Mouse (Mus musculus) thymus, adult 2 months (tissue): ENCODE results near the gene Otof. TPM values are rescaled to one million over a fixed set of nuclear protein-coding genes. Genes with fewer than 3 reads are reported as not detected.

ENCODE experiments used
- DNase-seq: peaks from one replicate; pipeline ENCODE4 v3.0.0; 2021
- H3K27ac ChIP-seq: fragments of 200-500 bp; 2 replicates; pipeline ENCODE4 v1.5.1; 2012; ENCODE audit warnings: low read length, control low read depth; ENCODE audit not compliant: control insufficient read depth, insufficient read depth
- H3K27me3 ChIP-seq: fragments of 200-500 bp; 2 replicates; pipeline ENCODE4 v1.6.1; 2012; ENCODE audit warnings: mild to moderate bottlenecking, low read length, moderate library complexity, mixed read lengths; ENCODE audit not compliant: control insufficient read depth, insufficient read depth
- H3K36me3 ChIP-seq: fragments of 200-500 bp; 2 replicates; pipeline ENCODE4 v1.6.1; 2012; ENCODE audit warnings: mild to moderate bottlenecking, low read length, moderate library complexity; ENCODE audit not compliant: control insufficient read depth, insufficient read depth
- H3K4me1 ChIP-seq: fragments of 200-500 bp; replicated peaks from 2 replicates; pipeline ENCODE4 v1.6.1; 2012; ENCODE audit warnings: low read length; ENCODE audit not compliant: control insufficient read depth, insufficient read depth
- H3K4me3 ChIP-seq: fragments of 200-500 bp; 2 replicates; pipeline ENCODE4 v1.5.1; 2012; ENCODE audit warnings: mild to moderate bottlenecking, low read length, control low read depth, moderate library complexity; ENCODE audit not compliant: control insufficient read depth, insufficient read depth
- CTCF ChIP-seq: fragments of 200-500 bp; IDR thresholded peaks from 2 replicates; pipeline ENCODE4 v1.5.1; 2012; ENCODE audit warnings: mild to moderate bottlenecking, control low read depth, low read length, moderate library complexity, borderline replicate concordance; ENCODE audit not compliant: control insufficient read depth, poor library complexity, insufficient read depth; ENCODE audit errors: extremely low read depth
- POLR2A ChIP-seq: fragments of 200-500 bp; IDR thresholded peaks from 2 replicates; pipeline ENCODE4 v1.6.1; 2012; ENCODE audit warnings: mild to moderate bottlenecking, low read length, control low read depth, moderate library complexity; ENCODE audit not compliant: control insufficient read depth, poor library complexity, insufficient read depth; ENCODE audit errors: extremely low read depth
- WGBS: fragments of 180-500 bp; shearing (Covaris S2); methylation state at CpG from one replicate; pipeline ENCODE4 v1.1.7; 2018; 5-methylcytosine and 5-hydroxymethylcytosine counted together
- polyA plus RNA-seq: library from polyadenylated mRNA; depleted of rRNA; stranded (reverse); fragments of >200 nt; gene quantifications from 2 replicates; pipeline ENCODE4 v1.2.3, GENCODE M21; 2012

Otof gene
- polyA plus RNA-seq, 1 experiment, result 0.94 TPM

DNA sequence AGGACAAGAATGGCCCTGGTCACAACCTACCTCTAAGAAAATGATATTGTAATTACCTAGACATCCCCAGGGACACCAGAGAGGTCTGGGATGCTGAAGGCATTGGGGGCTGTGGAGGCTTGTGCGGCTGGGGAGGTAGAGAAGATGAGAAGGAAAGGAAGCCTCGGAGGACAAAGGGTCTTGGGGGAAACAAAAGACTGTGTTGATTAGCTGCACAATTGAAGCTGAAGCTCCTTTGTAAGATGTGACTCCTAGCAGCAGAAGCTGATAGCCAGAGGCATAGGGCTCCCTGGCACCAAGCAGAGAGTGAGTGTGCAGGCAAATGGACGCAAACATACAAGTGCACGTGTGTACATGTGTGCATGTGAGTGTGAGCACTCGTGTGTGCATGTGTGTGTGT is 45.1 kb downstream of the Otof start:
- H3K4me3 ChIP-seq, result no peak overlapping the region
- WGBS, result 89% methylated on average over 5 of the region's 5 CpGs
- no peak overlapping the region for H3K27ac ChIP-seq
- H3K4me1 ChIP-seq, result no peaks in the 10 kb centered on the region
- DNase-seq, result no peak
- H3K27me3 ChIP-seq, result no peaks in the 10 kb centered on the region
- no peaks in the 10 kb centered on the region for H3K36me3 ChIP-seq
- TF ChIP-seq CTCF (no peak), POLR2A (no peak)

DNA sequence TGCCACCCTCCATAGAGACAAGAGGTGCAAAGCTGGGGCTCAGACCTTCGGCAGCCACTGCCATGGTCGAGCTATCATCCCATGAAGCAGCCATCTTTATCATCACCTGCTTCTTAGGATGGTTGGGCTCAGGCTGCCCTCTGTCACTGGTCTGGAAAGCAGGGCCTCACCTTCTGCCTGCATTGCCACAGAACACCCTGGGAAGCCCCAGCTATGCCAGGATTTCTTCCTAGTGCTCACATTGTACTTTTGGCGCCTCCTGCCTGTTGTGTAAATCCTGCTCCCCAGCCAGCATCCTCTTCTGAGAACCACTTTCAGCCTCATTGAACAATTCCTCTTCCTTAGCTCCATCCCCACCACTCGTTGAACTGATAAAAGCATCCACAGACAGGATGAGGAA is 45.9 kb downstream of the Otof start:
- WGBS, result 83% methylated on average over 4 of the region's 4 CpGs
- no peaks in the 10 kb centered on the region for H3K4me1 ChIP-seq
- H3K4me3 ChIP-seq, result no peak overlapping the region

GRCm38 (mm10) chr5:30415381-30415780 is 46.4 kb downstream of the Otof start:
- H3K27me3 ChIP-seq, result no peaks in the 10 kb centered on the region
- WGBS, result 49% methylated on average over 2 of the region's 2 CpGs
- TF ChIP-seq CTCF, result no peak
- TF ChIP-seq POLR2A, result no peak
- no peaks in the 10 kb centered on the region for H3K36me3 ChIP-seq
- H3K27ac ChIP-seq, result no peak overlapping the region
- no peaks in the 10 kb centered on the region for H3K4me1 ChIP-seq
- DNase-seq, result no peak
- H3K4me3 ChIP-seq, result no peak overlapping the region

More for the DNA sequence above, 45.9 kb downstream of the Otof start:
- TF ChIP-seq CTCF, result no peak
- TF ChIP-seq POLR2A, result no peak
- Histone ChIP-seq H3K36me3 (no peaks in the 10 kb centered on the region), H3K27me3 (no peaks in the 10 kb centered on the region), H3K27ac (no peak overlapping the region)
- DNase-seq, result no peak

DNA sequence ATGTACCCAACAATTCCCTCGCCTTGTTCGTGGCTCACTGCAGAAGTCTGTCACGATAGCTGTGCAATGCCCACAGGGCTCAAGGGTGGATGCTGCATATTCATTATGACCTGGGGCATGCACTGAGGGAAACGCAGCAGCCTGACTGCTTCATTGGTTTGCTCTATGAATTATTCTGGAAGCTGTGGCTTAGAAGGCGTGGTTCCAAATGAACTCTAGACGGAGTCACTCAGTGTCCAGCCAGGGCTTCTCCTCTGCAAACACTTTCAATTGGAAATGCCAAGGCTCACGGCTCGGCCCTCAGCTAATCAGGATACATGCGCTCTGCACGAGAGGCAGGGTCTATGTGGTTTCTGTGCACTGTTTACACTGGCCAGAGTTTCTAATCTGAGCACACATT is 50.2 kb downstream of the Otof start:
- 94% methylated on average over 10 of the region's 10 CpGs for WGBS
- no peaks in the 10 kb centered on the region for H3K27me3 ChIP-seq

DNA sequence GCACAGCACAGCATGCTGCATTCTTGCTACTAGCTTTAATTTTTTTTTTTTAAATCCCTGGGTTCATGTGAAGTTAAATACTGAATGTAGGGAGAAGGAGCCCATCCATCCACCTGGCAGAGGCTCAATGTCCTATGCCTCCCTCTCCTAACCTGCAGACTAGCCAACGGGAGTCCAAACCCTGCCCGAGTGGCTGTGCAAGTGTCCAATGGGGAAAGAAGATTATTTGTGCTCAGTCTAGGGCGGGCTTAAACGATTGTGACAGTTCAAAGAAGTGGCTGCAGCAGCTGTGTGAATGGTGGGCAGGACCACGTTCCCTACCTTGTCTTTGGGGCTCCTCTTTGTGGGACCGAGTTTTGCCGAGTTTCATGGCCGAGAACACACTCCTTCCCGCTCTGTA is 54.9 kb downstream of the Otof start:
- Histone ChIP-seq H3K4me1 (no peaks in the 10 kb centered on the region), H3K4me3 (no peak overlapping the region), H3K27me3 (no peaks in the 10 kb centered on the region), H3K27ac (no peak overlapping the region), H3K36me3 (no peaks in the 10 kb centered on the region)
- no peak for DNase-seq
- no peak for TF ChIP-seq POLR2A
- no peak for TF ChIP-seq CTCF
- 52% methylated on average over 9 of the region's 9 CpGs for WGBS

More for the DNA sequence above, 50.2 kb downstream of the Otof start:
- no peak overlapping the region for H3K27ac ChIP-seq
- no peak for DNase-seq
- no peak for TF ChIP-seq POLR2A
- TF ChIP-seq CTCF, result no peak
- no peak overlapping the region for H3K4me3 ChIP-seq
- no peaks in the 10 kb centered on the region for H3K36me3 ChIP-seq
- H3K4me1 ChIP-seq, result no peaks in the 10 kb centered on the region

DNA sequence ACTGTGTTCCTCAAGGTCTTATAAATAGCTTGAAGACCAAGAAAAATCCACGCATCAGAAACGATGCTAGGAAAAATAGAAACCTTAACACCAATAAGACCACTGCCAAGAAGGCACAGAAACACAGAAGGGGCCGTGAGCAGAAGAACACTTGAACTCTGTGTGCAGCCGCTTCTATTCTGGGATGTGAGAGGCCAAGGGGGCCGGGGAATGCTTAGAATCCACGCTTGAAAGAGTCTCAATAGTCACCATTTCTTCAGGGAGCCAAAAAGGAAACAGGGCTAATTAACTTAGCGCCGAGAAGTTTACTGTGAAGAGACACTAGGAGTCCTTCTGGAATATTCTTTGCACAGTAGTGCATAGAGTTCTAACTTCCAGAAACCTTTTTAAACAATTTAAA is 60.6 kb downstream of the Otof start:
- H3K27ac ChIP-seq, result no peak overlapping the region
- 78% methylated on average over 8 of the region's 8 CpGs for WGBS
- H3K4me1 ChIP-seq, result no peaks in the 10 kb centered on the region
- TF ChIP-seq CTCF (no peak), POLR2A (no peak)
- DNase-seq, result no peak
- no peaks in the 10 kb centered on the region for H3K27me3 ChIP-seq
- H3K4me3 ChIP-seq, result no peak overlapping the region
- H3K36me3 ChIP-seq, result no peaks in the 10 kb centered on the region

- no peak for DNase-seq
- Histone ChIP-seq H3K4me3 (no peak overlapping the region), H3K27me3 (no peaks in the 10 kb centered on the region), H3K36me3 (no peaks in the 10 kb centered on the region), H3K4me1 (no peaks in the 10 kb centered on the region), H3K27ac (no peak overlapping the region)
- TF ChIP-seq POLR2A, result no peak
- no peak for TF ChIP-seq CTCF
- WGBS, result 88% methylated on average over 5 of the region's 5 CpGs
Measured at GRCm38 (mm10) chr5:30400521-30400920, 61.2 kb downstream of the Otof start.
